Mouse (Mus musculus) splenic B cell, adult 2 months (primary cell): Measurements from ENCODE around the gene Tapbp.

Source experiments
- DNase-seq: peaks from one replicate; pipeline ENCODE4 v3.0.0-alpha.2; 2011; ENCODE audit warnings: low read depth, low spot score
- H3K27me3 ChIP-seq: 2 replicates; pipeline ENCODE4 v1.6.1; 2012; ENCODE audit warnings: mild to moderate bottlenecking, low read length, moderate library complexity, mixed read lengths; ENCODE audit not compliant: control insufficient read depth, poor library complexity, insufficient read depth, severe bottlenecking
- H3K36me3 ChIP-seq: 2 replicates; pipeline ENCODE4 v1.6.1; 2012; ENCODE audit warnings: mild to moderate bottlenecking, low read length, moderate library complexity, mixed read lengths; ENCODE audit not compliant: control insufficient read depth, poor library complexity, insufficient read depth, severe bottlenecking

Tapbp gene

GRCm38 (mm10) chr17:33925406-33926116, 9.9 kb downstream of the Tapbp start:
- peak; percentile 29 for DNase-seq
- Histone ChIP-seq H3K27me3 (no peaks in the 10 kb centered on the region), H3K36me3 (peaks cover 29% of the 10 kb centered on the region)

- peak; percentile 38 for DNase-seq
- H3K36me3 ChIP-seq: peaks cover 26% of the 10 kb centered on the region
- no peaks in the 10 kb centered on the region for H3K27me3 ChIP-seq
Measured at GRCm38 (mm10) chr17:33926207-33926932, 10.7 kb downstream of the Tapbp start.

- DNase-seq: no peak
- no peaks in the 10 kb centered on the region for H3K27me3 ChIP-seq
- H3K36me3 ChIP-seq: peaks cover 18% of the 10 kb centered on the region
Measured at GRCm38 (mm10) chr17:33928251-33928947, 12.7 kb downstream of the Tapbp start.

DNA sequence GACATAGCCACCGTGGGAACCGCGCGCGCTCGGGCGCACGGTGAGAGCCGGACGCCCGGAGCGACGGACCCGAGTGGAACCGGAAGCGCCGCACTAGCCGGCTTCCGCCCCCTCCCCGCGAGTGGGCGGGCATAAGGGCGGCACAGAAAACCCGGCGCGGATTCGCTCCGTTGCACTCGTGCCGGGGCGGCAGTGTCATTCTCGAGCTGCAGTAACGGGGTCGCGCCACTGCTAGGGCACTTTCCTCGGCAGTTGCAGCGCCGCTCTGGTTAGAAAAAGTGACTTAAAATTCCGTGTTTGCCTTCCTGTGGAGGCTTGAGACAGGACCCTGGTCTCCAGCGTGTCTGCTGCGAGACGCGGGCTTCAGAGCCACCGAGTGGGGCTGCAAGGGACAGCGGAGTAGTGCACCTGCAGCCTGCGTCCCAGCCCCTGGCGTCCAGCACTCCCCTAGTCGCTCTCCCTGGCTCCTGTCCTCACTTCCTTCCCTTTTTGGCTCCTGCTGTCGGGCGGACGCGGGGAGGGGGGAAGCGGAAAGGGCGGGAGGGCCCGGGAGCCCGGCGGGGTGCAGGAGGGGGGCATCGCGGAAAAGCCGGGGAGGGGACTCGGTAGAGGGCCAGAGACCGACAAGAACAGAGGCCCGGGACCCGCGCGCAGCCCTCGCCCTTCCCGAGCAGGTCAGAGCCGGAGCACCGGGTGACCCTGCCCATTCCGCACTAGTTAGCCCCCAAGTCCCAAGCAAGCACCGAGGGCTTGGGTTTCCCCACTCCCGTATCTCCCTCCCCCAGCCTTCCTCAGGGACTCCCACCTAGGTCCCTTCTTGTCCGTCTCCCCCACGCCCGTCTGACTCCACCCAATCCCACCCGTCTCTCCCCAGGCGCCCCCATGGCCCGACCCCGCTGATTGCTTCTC, 13.9 kb downstream of the Tapbp start, which contains the start of gene Rgl2:
TSS of gene Rgl2 (plus strand) at position 173 of the 909 bp plus-strand sequence.
- Histone ChIP-seq H3K36me3 (peaks cover 18% of the 10 kb centered on the region), H3K27me3 (no peaks in the 10 kb centered on the region)
- DNase-seq: peak; percentile 95

DNA sequence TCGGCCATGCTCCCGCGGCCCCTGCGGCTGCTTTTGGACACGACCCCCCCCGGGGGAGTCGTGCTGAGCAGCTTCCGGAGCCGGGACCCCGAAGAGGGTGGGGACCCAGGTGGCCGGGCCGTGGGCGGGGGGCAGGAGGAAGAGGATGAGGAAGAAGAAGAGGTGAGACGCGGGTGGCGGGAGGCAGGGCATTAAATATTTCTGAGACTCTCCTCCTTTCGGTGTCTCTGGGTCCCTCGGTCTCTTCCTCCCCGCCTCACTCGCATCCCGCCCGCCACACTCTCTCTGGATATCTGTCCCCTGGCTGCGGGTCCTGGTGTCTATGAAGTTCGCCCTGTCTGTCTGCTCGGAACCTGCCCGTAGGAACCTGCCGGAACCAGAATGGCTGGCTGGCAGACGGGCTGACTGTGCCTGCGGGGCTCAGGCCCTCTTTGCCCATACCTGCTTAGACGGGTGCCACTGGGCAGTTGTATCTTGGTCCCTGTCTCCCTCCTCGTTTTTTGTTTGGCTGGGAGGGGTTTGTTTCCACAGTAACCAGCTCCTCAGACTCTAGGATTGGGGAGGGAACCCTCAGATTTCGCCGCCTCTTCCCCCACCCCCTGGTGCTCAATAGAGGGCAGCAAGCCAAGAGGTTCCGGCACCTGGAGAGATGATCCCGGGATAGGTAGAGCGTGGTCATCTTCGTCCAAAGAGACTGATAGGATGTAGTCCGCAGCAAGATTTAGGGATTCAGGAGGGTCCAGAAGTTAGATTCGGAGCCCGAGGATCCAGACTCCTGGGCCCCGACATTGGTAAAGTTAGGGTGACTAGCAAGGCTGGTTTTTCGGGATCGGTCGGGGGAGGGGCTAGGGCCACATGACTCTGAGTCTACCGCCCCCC, 14.8 kb downstream of the Tapbp start:
- Histone ChIP-seq H3K27me3 (no peaks in the 10 kb centered on the region), H3K36me3 (peaks cover 15% of the 10 kb centered on the region)
- peak; percentile 69 for DNase-seq

DNA sequence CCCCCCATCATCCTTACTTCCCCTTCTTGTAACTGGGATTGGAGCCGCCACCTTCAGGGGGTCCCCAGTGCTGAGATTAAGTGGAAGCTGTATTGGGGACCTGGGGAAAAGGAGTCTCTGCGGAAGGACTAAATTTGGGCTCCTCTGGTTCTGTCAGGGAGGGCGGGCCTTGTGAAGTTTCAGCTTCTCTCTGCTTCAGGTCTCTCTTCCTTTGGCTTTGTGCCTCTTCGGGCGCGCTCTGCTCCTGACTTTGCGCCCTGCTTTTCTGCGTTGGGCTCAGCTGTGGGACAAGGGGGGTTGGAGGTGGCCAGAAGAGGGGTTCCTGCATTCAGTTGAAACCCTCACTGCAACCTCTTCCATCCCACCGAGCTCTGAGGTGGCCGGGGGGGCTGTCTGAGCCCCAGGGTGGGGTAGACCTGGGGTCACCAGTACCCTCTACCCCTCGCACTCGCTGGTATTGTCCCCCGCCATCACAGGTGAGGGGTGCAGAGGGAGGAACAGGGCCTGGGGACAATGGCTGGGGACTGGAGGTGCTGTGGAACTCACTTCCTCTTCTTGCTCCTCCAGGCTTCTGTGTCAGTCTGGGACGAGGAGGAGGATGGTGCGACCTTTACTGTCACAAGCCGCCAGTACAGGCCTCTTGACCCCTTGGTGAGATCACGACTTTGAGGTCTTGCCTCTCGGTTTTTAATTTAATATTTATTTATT, 15.6 kb downstream of the Tapbp start:
- DNase-seq: peak; percentile 43
- Histone ChIP-seq H3K27me3 (no peaks in the 10 kb centered on the region), H3K36me3 (peaks cover 16% of the 10 kb centered on the region)

GRCm38 (mm10) chr17:33931947-33932346, 16.2 kb downstream of the Tapbp start:
- peaks cover 13% of the 10 kb centered on the region for H3K36me3 ChIP-seq
- no peaks in the 10 kb centered on the region for H3K27me3 ChIP-seq

DNA sequence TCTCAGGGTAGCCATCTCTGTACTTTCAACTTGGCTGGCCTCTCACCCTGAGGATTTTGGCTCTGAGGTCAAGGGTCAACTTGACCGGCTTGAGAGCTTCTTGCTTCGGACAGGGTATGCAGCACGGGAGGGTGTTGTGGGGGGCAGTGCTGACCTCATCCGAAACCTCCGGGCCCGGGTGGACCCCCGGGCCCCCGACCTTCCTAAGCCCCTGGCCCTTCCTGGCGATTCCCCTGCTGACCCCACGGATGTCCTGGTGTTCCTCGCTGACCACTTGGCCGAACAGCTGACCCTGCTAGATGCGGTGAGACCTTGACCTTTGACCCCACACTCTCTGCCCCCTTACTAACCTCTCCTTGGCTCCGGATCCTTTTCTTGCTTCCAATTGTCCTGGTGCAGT, 16.7 kb downstream of the Tapbp start:
- no peak for DNase-seq
- H3K27me3 ChIP-seq: no peaks in the 10 kb centered on the region
- peaks cover 16% of the 10 kb centered on the region for H3K36me3 ChIP-seq

More at GRCm38 (mm10) chr17:33931947-33932346, 16.2 kb downstream of the Tapbp start:
- no peak for DNase-seq

GRCm38 (mm10) chr17:33932970-33933369, 17.3 kb downstream of the Tapbp start:
- Histone ChIP-seq H3K27me3 (no peaks in the 10 kb centered on the region), H3K36me3 (peaks cover 15% of the 10 kb centered on the region)
- no peak for DNase-seq

DNA sequence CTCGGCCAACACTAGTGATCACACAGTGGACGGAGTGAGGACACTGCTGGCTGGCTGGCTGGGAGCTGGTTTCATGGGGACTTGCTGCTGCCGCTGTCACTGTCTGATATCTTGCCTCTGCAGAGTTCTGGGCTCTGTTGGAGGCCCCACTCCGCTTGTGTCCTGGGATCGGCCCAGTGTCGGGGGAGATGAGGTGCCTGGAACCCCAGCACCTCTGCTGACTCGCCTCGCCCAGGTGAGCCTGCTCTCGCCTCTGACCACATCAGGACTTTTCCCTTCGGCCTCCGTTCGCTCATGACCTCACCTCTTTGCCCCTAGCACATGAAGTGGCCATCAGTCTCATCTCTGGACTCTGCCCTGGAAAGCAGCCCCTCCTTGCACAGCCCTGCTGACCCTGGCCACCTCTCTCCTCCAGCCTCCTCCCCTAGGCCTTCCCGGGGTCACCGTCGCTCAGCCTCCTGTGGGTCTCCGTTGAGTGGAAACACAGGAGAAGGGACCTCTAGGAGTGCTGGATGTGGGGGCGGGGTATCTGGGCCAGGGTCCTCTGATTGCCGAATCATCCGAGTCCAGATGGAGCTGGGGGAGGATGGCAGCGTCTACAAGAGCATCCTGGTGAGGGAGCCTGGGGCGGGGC, 19.8 kb downstream of the Tapbp start:
- Histone ChIP-seq H3K27me3 (no peaks in the 10 kb centered on the region), H3K36me3 (peaks cover 12% of the 10 kb centered on the region)
- no peak for DNase-seq

DNA sequence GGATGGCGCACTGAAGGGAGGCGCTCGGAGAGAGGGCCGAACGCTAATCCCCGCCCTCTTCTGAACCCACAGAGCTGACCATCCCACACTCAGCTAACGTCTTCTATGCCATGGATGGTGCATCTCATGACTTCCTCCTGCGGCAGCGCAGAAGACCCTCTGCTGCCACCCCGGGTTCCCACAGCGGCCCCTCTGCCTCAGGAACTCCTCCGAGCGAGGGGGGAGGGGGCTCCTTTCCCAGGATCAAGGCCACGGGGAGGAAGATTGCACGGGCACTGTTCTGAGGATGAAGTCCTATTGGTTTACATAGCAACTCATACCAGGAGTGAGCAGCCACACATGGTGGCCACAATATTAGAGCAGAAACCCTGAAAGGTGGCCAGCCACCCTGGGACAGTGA, 21.3 kb downstream of the Tapbp start:
- no peak for DNase-seq
- peaks cover 12% of the 10 kb centered on the region for H3K36me3 ChIP-seq
- no peaks in the 10 kb centered on the region for H3K27me3 ChIP-seq

- DNase-seq: no peak
- peaks cover 14% of the 10 kb centered on the region for H3K36me3 ChIP-seq
- H3K27me3 ChIP-seq: no peaks in the 10 kb centered on the region
Measured at GRCm38 (mm10) chr17:33938783-33939182, 23.1 kb downstream of the Tapbp start.
